19 mouse cellular contexts compared by ENCODE assay signal in genomic region chr19:24404716-24405115, GRCm38 (mm10).
"Had no signal": no experiment of that assay in that cellular context is flagged by ENCODE, and none has a peak within 500 bp of the region (broad histone marks: within the 10 kb centered on the region; RNA-seq: fewer than 3 reads in every experiment).

No protein-coding gene starts in this region.

- H3K36me3 ChIP-seq: kidney, embryonic 15.5 days; liver, embryonic 13.5 days; neural tube, embryonic 12.5 days; neural tube, embryonic 15.5 days; stomach, embryonic 15.5 days had no signal

- H3K9ac ChIP-seq: kidney, embryonic 15.5 days; liver, embryonic 13.5 days; neural tube, embryonic 12.5 days; neural tube, embryonic 15.5 days; stomach, embryonic 15.5 days had no signal

- H3K27ac ChIP-seq: kidney, embryonic 15.5 days; left cerebral cortex, adult 2 months; liver, embryonic 13.5 days; neural tube, embryonic 12.5 days; neural tube, embryonic 15.5 days; stomach, embryonic 15.5 days had no signal

- H3K27me3 ChIP-seq: kidney, embryonic 15.5 days; liver, embryonic 13.5 days; neural tube, embryonic 12.5 days; neural tube, embryonic 15.5 days; stomach, embryonic 15.5 days had no signal

- H3K4me3 ChIP-seq: kidney, embryonic 15.5 days; left cerebral cortex, adult 2 months; liver, embryonic 13.5 days; neural tube, embryonic 12.5 days; neural tube, embryonic 15.5 days; stomach, embryonic 15.5 days had no signal

- H3K9me3 ChIP-seq: kidney, embryonic 15.5 days; liver, embryonic 13.5 days; neural tube, embryonic 12.5 days; neural tube, embryonic 15.5 days; stomach, embryonic 15.5 days had no signal

- DNase-seq: kidney, postnatal 14 days; kidney, postnatal 4 days; layer of hippocampus, adult 9-11 months; layer of hippocampus, postnatal 36 days; liver, embryonic 13.5 days; lung, adult 2 months; lung, postnatal 14 days; lung, postnatal 4 days; midbrain, embryonic 14.5 days; right cerebral cortex, adult 18-20 months; right cerebral cortex, postnatal 14 days; spleen, adult 18-20 months; thymus, postnatal 25 days had no signal

- H3K4me2 ChIP-seq: kidney, embryonic 15.5 days; liver, embryonic 13.5 days; midbrain, embryonic 11.5 days; neural tube, embryonic 12.5 days; neural tube, embryonic 15.5 days; stomach, embryonic 15.5 days had no signal

- H3K4me1 ChIP-seq: kidney, embryonic 15.5 days; liver, embryonic 13.5 days; neural tube, embryonic 12.5 days; neural tube, embryonic 15.5 days; stomach, embryonic 15.5 days had no signal
